Mouse (Mus musculus) spleen, adult 2 months (tissue): ENCODE measurements around the gene Pitpnm2. TPM values are rescaled to one million over a fixed set of nuclear protein-coding genes. Genes with fewer than 3 reads are reported as not detected.
"Not testable (repeated sequence)": the region's sequence is repeated elsewhere in the genome, so short reads cannot be mapped to it uniquely, and the experiment has no call there.

Source experiments
- DNase-seq, 2 experiments: peaks; one replicate each; pipeline versions ENCODE4 v3.0.0 to v3.0.0-alpha.2; 2012 to 2021; ENCODE audit warnings: low spot score in 2 of 2, low read depth in 1 of 2
- H3K27ac ChIP-seq: fragments of 200-500 bp; 2 replicates; pipeline ENCODE4 v1.5.1; 2012; ENCODE audit warnings: low read length, inconsistent platforms; ENCODE audit not compliant: insufficient read depth
- H3K27me3 ChIP-seq: fragments of 200-500 bp; 2 replicates; pipeline ENCODE4 v1.6.1; 2012; ENCODE audit warnings: mild to moderate bottlenecking, moderate library complexity, low read length, inconsistent platforms; ENCODE audit not compliant: control insufficient read depth, insufficient read depth
- H3K36me3 ChIP-seq: fragments of 200-500 bp; 2 replicates; pipeline ENCODE4 v1.6.1; 2012; ENCODE audit warnings: mild to moderate bottlenecking, low read length, inconsistent platforms; ENCODE audit not compliant: control insufficient read depth, insufficient read depth
- H3K4me1 ChIP-seq: fragments of 200-500 bp; 2 replicates; pipeline ENCODE4 v1.6.1; 2011; ENCODE audit warnings: inconsistent platforms; ENCODE audit not compliant: control insufficient read depth, insufficient read depth, insufficient read length
- H3K4me3 ChIP-seq: fragments of 200-500 bp; 2 replicates; pipeline ENCODE4 v1.5.1; 2011; ENCODE audit warnings: mild to moderate bottlenecking, inconsistent platforms; ENCODE audit not compliant: insufficient read depth, insufficient read length; ENCODE audit errors: extremely low read depth
- CTCF ChIP-seq: fragments of 200-500 bp; IDR thresholded peaks from 2 replicates; pipeline ENCODE4 v1.5.1; 2011; ENCODE audit warnings: mild to moderate bottlenecking, inconsistent platforms; ENCODE audit not compliant: insufficient read depth, insufficient read length, insufficient replicate concordance; ENCODE audit errors: extremely low read depth
- POLR2A ChIP-seq: fragments of 200-500 bp; IDR thresholded peaks from 2 replicates; pipeline ENCODE4 v1.6.1; 2011; ENCODE audit warnings: low read depth, low read length, inconsistent platforms
- WGBS: fragments of 180-500 bp; shearing (Covaris S2); methylation state at CpG from one replicate; pipeline ENCODE4 v1.1.7; 2018; 5-methylcytosine and 5-hydroxymethylcytosine counted together
- polyA plus RNA-seq: library from polyadenylated mRNA; depleted of rRNA; stranded (reverse); fragments of >200 nt; gene quantifications from 2 replicates; pipeline ENCODE4 v1.2.3, GENCODE M21; 2012

Pitpnm2 gene
- polyA plus RNA-seq, 1 experiment, result 65.8 TPM

DNA sequence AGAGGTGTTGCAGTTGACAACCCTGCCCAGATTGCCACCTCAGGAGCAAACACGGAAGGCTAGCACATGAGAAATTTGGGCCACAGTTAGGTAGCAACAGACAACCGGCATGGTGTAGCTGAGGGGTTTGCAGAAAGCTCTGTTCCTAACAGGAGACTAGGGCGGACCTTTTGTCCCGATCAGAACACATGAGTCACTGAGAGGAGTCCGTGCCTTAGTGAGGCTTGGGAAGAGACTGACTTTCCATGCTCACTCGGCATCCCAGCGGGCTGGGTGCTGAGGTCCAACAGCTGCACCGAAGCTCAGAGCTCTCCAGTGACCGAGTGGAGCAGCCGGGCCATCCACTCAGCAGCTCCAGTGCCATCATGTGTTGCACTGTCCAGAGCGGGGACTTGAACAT is 26.9 kb downstream of the Pitpnm2 start:
- Histone ChIP-seq H3K36me3 (no peaks in the 10 kb centered on the region), H3K27me3 (no peaks in the 10 kb centered on the region), H3K4me1 (peaks cover 49% of the 10 kb centered on the region; the same call in 1 of the 2 replicates), H3K4me3 (no peak overlapping the region), H3K27ac (no peak overlapping the region)
- TF ChIP-seq POLR2A (no peak), CTCF (no peak)
- DNase-seq, result no peak
- WGBS, result 89% methylated on average over 11 of the region's 11 CpGs

DNA sequence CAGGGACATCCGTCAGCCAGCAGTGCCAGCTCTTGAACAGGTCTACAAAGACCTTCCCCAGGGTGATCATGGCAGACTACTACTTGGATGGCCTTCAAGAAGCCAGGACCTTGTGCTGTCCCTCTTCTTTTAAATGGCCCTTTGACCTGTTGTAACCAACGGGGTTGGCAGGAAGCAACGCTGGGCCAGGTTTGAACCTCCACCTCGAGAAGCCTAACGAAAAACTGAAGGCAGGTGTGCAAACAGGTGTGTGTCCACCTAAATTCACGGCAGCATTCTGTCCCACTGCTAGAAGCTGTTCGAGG is 27.9 kb downstream of the Pitpnm2 start:
- TF ChIP-seq CTCF, result no peak
- no peak for TF ChIP-seq POLR2A
- Histone ChIP-seq H3K27me3 (no peaks in the 10 kb centered on the region), H3K27ac (no peak overlapping the region), H3K4me1 (peaks cover 44% of the 10 kb centered on the region; the same call in 1 of the 2 replicates), H3K36me3 (no peaks in the 10 kb centered on the region), H3K4me3 (no peak overlapping the region)
- no peak for DNase-seq
- 66% methylated on average over 7 of the region's 7 CpGs for WGBS

DNA sequence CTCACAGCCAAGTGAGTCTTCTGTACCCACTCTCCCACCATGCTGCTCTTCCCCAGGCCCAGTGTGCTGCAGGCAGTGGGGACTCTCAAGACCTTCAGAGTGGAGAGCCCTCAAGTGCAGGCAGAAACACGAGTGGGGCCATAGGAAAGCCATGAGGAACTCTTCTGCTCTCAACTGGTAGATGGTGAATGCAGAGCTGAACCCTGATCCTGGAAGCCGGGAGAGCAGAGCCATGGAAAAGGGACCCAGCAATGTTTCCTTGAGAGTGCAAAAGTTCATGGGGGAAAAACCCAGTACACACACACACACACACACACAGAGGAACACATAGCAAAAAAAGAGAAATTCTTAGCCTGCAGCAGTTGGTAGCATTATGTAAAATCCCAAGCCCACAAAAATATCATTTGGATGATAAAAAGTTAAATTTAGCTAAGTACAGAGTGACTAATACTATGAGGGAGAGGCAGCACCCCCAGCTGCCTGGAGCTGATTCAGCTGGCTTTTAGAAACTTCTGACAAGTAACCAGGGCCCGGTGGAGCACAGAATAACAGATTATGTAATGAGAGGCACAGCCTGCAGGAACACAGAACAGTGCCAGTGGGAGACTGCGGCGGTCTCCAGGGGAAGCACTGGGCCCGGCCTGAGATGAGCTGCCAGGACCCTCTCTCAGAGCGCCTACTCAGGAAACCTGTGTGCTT is 28.4 kb downstream of the Pitpnm2 start:
- TF ChIP-seq POLR2A (no peak), CTCF (no peak)
- WGBS, result 50% methylated on average over 7 of the region's 7 CpGs
- no peaks in the 10 kb centered on the region for H3K36me3 ChIP-seq
- peaks cover 42% of the 10 kb centered on the region; the same call in 1 of the 2 replicates for H3K4me1 ChIP-seq
- peak overlapping the region; percentile 49 for H3K27ac ChIP-seq
- no peak for DNase-seq
- no peak overlapping the region for H3K4me3 ChIP-seq
- no peaks in the 10 kb centered on the region for H3K27me3 ChIP-seq

DNA sequence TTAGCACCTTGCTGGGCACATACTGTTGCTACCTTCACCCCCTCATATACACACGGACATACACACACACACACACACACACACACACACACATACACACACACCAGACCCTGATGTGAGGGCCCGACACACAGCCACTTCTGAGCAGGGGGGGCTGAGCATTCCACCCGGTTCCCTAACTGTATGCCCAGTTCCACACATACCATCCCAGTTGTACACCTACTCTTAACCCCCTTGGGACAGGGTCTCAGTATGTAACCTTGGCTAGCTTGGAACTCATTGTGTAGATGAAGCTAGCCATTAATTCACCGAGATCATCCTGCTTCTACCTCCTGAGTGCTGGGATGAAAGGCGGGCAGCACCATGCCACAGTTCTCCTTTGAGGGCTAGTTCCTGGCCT is 29.0 kb downstream of the Pitpnm2 start:
- no peak for DNase-seq
- H3K36me3 ChIP-seq, result no peaks in the 10 kb centered on the region
- peak overlapping the region; percentile 49; the same call in 1 of the 2 replicates for H3K27ac ChIP-seq
- no peaks in the 10 kb centered on the region for H3K27me3 ChIP-seq
- peaks cover 42% of the 10 kb centered on the region for H3K4me1 ChIP-seq
- TF ChIP-seq CTCF, result no peak
- TF ChIP-seq POLR2A, result no peak
- 94% methylated on average over 5 of the region's 5 CpGs for WGBS
- no peak overlapping the region for H3K4me3 ChIP-seq

DNA sequence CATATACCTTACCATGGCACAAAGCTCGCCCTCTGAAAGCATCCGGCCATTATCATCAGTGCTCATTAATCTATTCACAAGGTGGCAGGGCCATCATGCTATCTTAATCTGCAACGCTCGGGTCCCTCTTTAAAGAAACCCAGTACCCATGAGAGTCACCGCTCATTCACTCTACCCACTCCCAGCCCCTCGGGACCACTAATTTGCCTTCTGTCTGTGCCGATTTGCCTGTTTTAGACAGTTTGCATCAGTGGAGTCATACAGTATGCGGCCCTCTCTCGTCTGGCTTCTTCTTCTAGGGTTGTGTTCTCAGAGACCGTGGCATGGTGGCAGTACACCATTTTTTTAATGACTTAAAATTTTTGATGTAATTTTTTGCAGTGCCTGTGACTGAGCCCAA is 30.1 kb downstream of the Pitpnm2 start:
- peak overlapping the region; percentile 14 for H3K27ac ChIP-seq
- 40% methylated on average over 10 of the region's 10 CpGs for WGBS
- H3K36me3 ChIP-seq, result no peaks in the 10 kb centered on the region
- peak in 1 of 2 experiments; percentile 43 for DNase-seq
- peak overlapping the region; percentile 0; the same call in 1 of the 2 replicates for H3K4me3 ChIP-seq
- TF ChIP-seq POLR2A (no peak), CTCF (no peak)
- H3K4me1 ChIP-seq, result peaks cover 52% of the 10 kb centered on the region
- no peaks in the 10 kb centered on the region for H3K27me3 ChIP-seq

DNA sequence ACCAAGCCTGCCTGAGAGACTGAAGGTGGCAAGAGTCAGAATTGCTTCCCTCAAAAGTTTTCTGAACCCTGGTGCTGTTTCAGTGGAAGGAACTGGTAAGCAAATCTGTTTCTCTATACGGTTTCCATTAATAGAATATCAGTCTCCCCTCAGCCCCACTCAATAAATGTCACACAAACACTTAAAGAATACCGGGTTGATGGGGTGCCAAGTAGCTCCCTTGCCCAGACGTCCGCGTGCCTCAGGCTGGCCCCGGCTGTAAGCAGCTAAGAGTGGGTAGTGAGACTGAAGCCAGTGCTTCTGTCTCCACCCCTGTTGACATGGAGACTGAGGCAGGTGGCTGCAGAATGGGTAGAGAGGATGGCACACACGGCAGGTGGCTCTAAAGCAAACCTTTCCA is 30.6 kb downstream of the Pitpnm2 start:
- Histone ChIP-seq H3K27ac (peak overlapping the region; percentile 14), H3K36me3 (no peaks in the 10 kb centered on the region), H3K27me3 (no peaks in the 10 kb centered on the region), H3K4me1 (peaks cover 57% of the 10 kb centered on the region), H3K4me3 (peak overlapping the region; percentile 0; the same call in 1 of the 2 replicates)
- TF ChIP-seq POLR2A, result no peak
- no peak for TF ChIP-seq CTCF
- DNase-seq, result no peak
- WGBS, result 42% methylated on average over 7 of the region's 7 CpGs

DNA sequence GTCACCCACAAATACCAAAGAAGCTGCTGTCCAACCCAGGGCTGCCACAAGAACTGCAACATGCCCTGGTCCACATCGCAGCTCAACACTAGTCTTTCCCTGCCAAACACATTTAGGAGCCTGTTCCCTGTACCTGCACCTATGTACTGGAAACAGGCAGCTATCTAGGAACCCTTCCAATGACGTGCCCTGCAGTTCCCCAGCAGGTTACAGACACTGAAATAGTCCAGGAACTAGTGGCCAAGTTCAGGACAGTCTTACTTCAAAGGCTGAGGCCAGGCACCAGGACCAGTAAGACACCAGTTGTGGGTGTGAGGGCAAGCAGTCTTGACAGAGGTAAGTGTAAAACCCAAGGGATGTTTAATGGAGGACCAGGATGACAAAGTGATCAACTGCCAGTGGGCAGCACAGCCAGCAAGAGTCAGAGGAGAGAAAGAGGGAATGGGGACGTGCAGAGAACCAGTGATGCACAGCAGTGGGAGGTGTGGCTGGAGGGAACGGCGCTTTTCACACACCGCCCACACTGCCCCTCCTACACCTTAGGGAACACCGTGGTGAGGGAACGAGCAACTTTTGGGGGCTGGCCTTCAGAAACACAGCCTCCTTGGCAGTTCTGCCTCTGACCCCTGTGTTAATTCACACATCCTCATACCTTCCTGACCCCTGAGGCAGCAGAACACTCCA is 31.9 kb downstream of the Pitpnm2 start:
- Histone ChIP-seq H3K4me1 (peaks cover 64% of the 10 kb centered on the region), H3K36me3 (no peaks in the 10 kb centered on the region), H3K4me3 (no peak overlapping the region), H3K27me3 (no peaks in the 10 kb centered on the region), H3K27ac (peak overlapping the region; percentile 21)
- WGBS, result 35% methylated on average over 8 of the region's 8 CpGs
- TF ChIP-seq POLR2A (no peak), CTCF (no peak)
- peak in 1 of 2 experiments; percentile 33 for DNase-seq

DNA sequence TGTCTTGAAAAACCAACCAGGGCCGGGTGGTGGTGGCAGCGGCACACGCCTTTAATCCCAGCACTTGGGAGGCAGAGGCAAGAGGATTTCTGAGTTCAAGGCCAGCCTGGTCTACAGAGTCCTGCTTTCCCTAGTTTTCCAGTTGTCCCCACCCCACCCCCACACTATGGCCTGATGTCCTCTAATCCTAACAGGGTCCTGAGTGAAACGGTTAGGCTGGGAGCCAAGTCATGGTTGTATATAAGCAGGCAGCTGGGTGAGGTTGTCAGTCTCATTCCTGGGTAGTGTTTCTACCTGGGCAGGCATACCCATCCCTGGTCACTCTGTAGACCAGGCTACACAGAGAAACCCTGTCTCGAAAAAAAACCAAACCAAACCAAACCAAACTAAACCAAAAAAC is 32.5 kb downstream of the Pitpnm2 start:
- H3K4me3 ChIP-seq, H3K27me3 ChIP-seq, DNase-seq, H3K36me3 ChIP-seq, H3K27ac ChIP-seq: not testable (repeated sequence)
- 89% methylated on average over 5 of the region's 5 CpGs for WGBS
- peaks cover 64% of the 10 kb centered on the region for H3K4me1 ChIP-seq
